Mouse (Mus musculus) liver, embryonic 16.5 days (tissue): ENCODE measurements around the gene Il19. TPM values are rescaled to one million over a fixed set of nuclear protein-coding genes. Genes with fewer than 3 reads are reported as not detected.

Source experiments
- ATAC-seq: fragments of 200-750 bp; cut with Nextera tagmentation; 2 replicates; pipeline ENCODE4 v1.8.0; 2017; ENCODE audit warnings: low read depth, mild to moderate bottlenecking, moderate number of reproducible peaks, moderate library complexity
- H3K27ac ChIP-seq: fragments of 300-500 bp; sonication (generic); 2 replicates; pipeline ENCODE4 v1.5.1; 2014; ENCODE audit warnings: mild to moderate bottlenecking, low read length
- H3K27me3 ChIP-seq: fragments of 300-500 bp; sonication (generic); 2 replicates; pipeline ENCODE4 v1.6.1; 2014; ENCODE audit warnings: low read depth, low read length, mixed read lengths; ENCODE audit not compliant: control insufficient read depth, insufficient read depth
- H3K36me3 ChIP-seq: fragments of 300-500 bp; sonication (generic); 2 replicates; pipeline ENCODE4 v1.6.1; 2014; ENCODE audit warnings: mild to moderate bottlenecking; ENCODE audit not compliant: control insufficient read depth, insufficient read depth
- H3K4me1 ChIP-seq: fragments of 300-500 bp; sonication (generic); 2 replicates; pipeline ENCODE4 v1.6.1; 2014; ENCODE audit warnings: low read depth, low read length, mixed read lengths; ENCODE audit not compliant: control insufficient read depth
- H3K4me2 ChIP-seq: fragments of 300-500 bp; sonication (generic); 2 replicates; pipeline ENCODE4 v1.6.1; 2014; ENCODE audit warnings: low read depth, low read length, mixed read lengths
- H3K4me3 ChIP-seq: fragments of 300-500 bp; sonication (generic); 2 replicates; pipeline ENCODE4 v1.5.1; 2014; ENCODE audit warnings: low read depth, mild to moderate bottlenecking, low read length
- H3K9ac ChIP-seq: fragments of 300-500 bp; sonication (generic); 2 replicates; pipeline ENCODE4 v1.6.1; 2014; ENCODE audit warnings: low read depth, low read length
- H3K9me3 ChIP-seq: fragments of 300-500 bp; sonication (generic); replicated peaks from 2 replicates; pipeline ENCODE4 v1.6.1; 2016; ENCODE audit warnings: low read length; ENCODE audit not compliant: control insufficient read depth
- WGBS: fragments of 180-500 bp; shearing (Covaris S2); extraction: QIAGEN DNeasy Blood & Tissue Kit; methylation state at CpG from one replicate; pipeline ENCODE4 v1.1.7; 2014; ENCODE audit not compliant: insufficient replicate concordance; 5-methylcytosine and 5-hydroxymethylcytosine counted together
- polyA plus RNA-seq: library from polyadenylated mRNA; unstranded; fragments of >200 nt; fragmentation: Nextera tagmentation; extraction: Ambion mirVana; gene quantifications from 2 replicates; pipeline ENCODE4 v1.2.1, GENCODE M21; 2015

Il19 gene
- polyA plus RNA-seq, 1 experiment from 2014 or later = not detected

DNA sequence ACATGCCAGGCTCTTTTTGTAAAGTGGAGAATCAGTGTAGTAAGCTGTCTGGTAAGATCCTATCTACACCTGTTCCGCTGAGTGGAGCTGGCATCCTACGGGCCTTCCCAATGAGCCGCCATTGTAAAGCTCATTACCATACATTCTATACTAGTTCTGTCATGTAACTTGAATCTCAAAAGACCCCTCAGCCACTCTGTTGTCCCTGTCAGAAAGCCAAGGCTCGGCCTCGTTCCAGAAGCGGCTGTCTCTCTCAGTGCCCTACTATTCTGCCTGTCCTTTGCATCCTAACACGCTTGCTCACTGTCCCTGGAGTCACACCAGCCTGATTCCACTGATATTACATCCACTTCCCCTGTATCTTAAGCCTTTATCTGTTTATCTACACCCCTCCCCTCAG, 1.7 kb downstream of the Il19 start:
- 74% methylated on average over 7 of the region's 7 CpGs for WGBS
- H3K36me3 ChIP-seq = no peaks in the 10 kb centered on the region
- no peaks in the 10 kb centered on the region for H3K27me3 ChIP-seq
- H3K27ac ChIP-seq = no peak overlapping the region
- H3K4me3 ChIP-seq = no peak overlapping the region
- H3K9me3 ChIP-seq = no peaks in the 10 kb centered on the region
- ATAC-seq = no peak
- no peak overlapping the region for H3K4me2 ChIP-seq
- H3K4me1 ChIP-seq = no peaks in the 10 kb centered on the region
- H3K9ac ChIP-seq = no peak overlapping the region

DNA sequence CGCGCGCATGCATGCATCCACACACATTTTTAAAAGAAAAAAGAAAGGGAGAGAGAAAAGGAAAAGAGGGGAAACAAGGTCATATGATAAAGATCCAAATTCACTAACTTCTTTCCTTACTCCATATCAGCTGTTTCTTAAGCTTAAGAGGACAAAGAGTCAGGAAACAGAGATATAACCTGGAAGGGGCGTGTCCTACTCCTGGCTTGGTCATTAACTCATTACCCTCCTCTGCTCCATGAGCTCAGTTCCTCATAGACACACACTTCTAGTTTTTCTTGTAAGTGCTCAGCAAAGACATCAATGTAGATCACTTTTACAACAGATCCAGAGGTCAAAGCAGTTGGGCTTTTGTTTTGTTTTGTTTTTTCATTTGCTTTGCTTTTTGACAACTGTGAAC, 2.7 kb downstream of the Il19 start:
- ATAC-seq = no peak
- Histone ChIP-seq H3K4me3 (no peak overlapping the region), H3K27ac (no peak overlapping the region), H3K36me3 (no peaks in the 10 kb centered on the region), H3K9ac (no peak overlapping the region), H3K9me3 (no peaks in the 10 kb centered on the region), H3K4me1 (no peaks in the 10 kb centered on the region), H3K4me2 (no peak overlapping the region), H3K27me3 (no peaks in the 10 kb centered on the region)
- 87% methylated on average over 4 of the region's 4 CpGs for WGBS

DNA sequence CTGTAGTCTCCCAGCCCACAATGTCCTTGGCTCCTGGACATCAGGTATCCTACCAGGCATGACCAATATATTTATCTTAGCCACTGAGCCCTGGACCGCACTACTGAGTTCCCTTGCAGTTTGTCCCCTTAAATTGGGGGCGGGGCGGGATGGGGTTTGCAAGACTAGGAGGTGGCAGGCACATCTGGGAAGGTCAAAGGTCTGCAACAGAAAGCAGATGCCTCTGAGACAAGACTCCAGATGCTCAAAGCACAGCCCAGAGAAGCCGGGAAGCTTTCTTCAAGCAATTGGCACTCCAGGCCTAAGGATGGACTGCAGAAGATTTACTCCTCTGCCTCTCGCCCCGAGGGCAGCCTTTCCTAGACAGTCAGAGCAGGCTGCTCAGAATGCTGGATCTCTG, 3.6 kb downstream of the Il19 start:
- no peaks in the 10 kb centered on the region for H3K9me3 ChIP-seq
- H3K27me3 ChIP-seq = no peaks in the 10 kb centered on the region
- H3K4me3 ChIP-seq = no peak overlapping the region
- no peaks in the 10 kb centered on the region for H3K4me1 ChIP-seq
- H3K27ac ChIP-seq = no peak overlapping the region
- H3K9ac ChIP-seq = no peak overlapping the region
- no peaks in the 10 kb centered on the region for H3K36me3 ChIP-seq
- no peak overlapping the region for H3K4me2 ChIP-seq
- no peak for ATAC-seq
- 51% methylated on average over 6 of the region's 6 CpGs for WGBS

DNA sequence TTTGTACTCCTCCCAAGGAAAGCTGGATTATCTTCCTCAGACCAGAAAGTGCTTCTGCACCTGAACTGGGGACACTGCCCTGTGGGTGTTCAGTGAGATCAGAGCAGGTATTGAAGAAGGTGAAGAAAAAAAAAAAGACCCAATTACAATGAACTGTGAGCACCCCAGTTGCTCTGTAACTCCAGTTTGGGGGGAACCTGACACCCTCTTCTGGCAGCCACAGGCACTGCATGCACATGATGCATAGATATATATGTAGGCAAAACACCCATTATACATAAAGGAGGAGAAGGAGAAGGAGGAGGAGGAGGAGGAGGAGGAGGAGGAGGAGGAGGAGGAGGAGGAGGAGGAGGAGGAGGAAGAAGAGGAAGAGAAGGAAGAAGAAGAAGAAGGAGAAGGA, 13.4 kb downstream of the Il19 start:
- Histone ChIP-seq H3K27me3 (no peaks in the 10 kb centered on the region), H3K9me3 (no peaks in the 10 kb centered on the region), H3K9ac (no peak overlapping the region), H3K36me3 (no peaks in the 10 kb centered on the region), H3K4me2 (no peak overlapping the region), H3K27ac (no peak overlapping the region), H3K4me1 (no peaks in the 10 kb centered on the region), H3K4me3 (no peak overlapping the region)
- ATAC-seq = no peak

DNA sequence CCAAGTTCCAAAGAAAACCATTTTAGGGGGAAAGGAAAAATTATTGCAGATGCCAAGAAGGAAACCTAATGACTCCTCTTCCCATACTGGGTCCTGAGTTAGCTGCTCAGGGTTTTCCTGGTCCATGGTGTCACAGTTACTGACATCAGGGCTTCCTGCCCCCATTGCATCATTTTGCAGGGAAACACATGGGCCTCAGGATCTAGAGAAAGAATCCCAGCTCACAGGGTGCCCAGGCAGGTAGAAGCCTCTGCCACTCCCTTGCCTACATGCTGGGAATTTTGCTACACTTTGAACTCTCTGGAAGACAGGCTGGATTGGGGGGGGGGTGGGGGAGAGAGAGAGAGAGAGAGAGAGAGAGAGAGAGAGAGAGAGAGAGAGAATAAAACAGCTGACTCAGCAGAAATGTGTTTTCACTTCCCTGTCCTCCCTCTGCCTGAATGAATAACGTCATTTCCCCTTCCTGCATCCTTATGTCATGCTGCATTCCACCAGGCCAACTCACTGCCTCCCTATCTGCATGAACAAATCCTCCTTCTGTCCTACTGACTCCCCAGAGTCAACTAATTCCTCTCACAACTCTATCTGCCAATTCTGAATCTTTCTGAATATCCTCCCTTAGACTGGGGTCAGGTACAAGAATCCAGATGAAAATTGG, 21.5 kb downstream of the Il19 start:
- no peak overlapping the region for H3K4me2 ChIP-seq
- H3K27ac ChIP-seq = no peak overlapping the region
- 0% methylated on average over 1 of the region's 1 CpGs for WGBS
- no peaks in the 10 kb centered on the region for H3K36me3 ChIP-seq
- H3K27me3 ChIP-seq = no peaks in the 10 kb centered on the region
- no peak for ATAC-seq
- no peak overlapping the region for H3K4me3 ChIP-seq
- no peaks in the 10 kb centered on the region for H3K4me1 ChIP-seq
- no peaks in the 10 kb centered on the region for H3K9me3 ChIP-seq
- no peak overlapping the region for H3K9ac ChIP-seq

DNA sequence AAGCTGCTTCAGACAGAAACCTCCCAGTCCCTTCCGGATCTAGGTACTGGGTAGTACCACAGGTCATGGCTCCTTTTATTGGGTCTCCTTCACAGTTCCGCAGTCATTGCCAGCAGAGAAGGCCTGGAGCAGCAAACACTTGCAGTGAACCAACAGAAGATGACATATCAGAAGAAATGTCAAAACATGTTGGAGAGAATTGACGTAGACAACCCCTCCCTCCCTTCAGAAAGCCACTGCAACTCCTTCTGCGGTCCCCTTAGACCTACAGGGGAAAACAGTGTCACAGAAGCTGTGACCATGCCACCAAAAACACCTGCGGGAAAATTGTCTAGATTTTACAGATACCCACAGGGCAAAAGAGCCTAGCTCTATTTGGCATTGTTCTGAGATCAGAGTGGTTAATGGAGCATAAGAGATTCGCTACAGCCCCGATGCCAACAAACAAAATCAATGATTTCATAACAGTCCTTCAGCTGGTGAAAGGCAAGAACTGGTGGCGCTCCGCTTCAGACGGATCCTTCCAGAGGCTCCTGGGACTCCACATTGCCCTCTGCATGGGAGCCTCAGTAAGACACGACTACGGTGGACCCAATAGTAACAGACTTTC, 28.4 kb downstream of the Il19 start, which contains the start of gene Il20:
Gene Il20, minus strand, starts transcription at position 51 of the 610 bp plus-strand sequence.
- Histone ChIP-seq H3K9me3 (no peaks in the 10 kb centered on the region), H3K4me1 (no peaks in the 10 kb centered on the region), H3K4me2 (no peak within 1 kb of the TSS), H3K9ac (no peak within 1 kb of the TSS), H3K4me3 (no peak within 1 kb of the TSS), H3K36me3 (no peaks in the 10 kb centered on the region), H3K27ac (no peak within 1 kb of the TSS), H3K27me3 (no peaks in the 10 kb centered on the region)
- no peak for ATAC-seq
- 67% methylated on average over 12 of the region's 12 CpGs for WGBS

DNA sequence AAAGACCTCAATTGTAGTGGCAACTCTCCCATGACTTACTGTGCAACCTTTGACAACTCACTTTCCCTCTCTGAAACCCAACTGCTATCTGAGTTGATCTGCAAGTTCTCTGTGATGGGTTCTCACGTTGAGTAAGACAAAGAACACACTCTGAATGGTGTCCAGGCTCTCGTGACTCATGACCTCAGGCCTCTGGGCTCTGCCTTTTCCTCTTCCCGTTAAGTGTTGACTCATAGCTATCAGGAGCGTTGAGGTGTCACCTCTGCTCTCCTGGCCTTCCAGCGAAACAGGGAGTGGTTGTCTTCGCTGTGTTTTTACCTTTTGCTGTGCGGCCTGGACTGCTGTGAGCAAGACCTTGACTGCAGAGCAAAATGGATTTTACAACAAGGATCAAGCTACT, 37.4 kb downstream of the Il19 start:
- H3K27me3 ChIP-seq = no peaks in the 10 kb centered on the region
- WGBS = 53% methylated on average over 7 of the region's 7 CpGs
- no peaks in the 10 kb centered on the region for H3K4me1 ChIP-seq
- H3K27ac ChIP-seq = no peak overlapping the region
- no peak overlapping the region for H3K4me3 ChIP-seq
- no peaks in the 10 kb centered on the region for H3K36me3 ChIP-seq
- H3K9me3 ChIP-seq = no peaks in the 10 kb centered on the region
- no peak for ATAC-seq
- no peak overlapping the region for H3K9ac ChIP-seq
- H3K4me2 ChIP-seq = no peak overlapping the region

DNA sequence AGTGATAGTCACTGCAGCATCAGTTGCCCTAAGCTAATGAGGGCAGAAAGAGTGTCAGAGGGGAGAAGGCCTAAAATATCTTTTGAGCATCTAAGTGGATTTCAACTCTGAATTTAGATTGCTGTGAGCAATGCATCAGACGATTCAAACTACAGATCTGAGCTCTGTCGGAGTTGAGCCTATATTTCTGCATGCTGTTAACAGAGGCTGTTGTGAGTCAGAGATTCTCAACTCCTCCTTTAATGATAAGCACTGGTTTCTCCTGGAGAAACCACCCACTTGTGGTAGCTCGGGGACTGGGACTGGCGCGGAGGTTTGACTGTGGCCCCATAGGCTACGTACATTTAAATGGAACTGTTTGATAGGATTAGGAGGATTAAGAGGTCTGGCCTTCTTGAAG, 45.4 kb downstream of the Il19 start:
- no peak overlapping the region for H3K4me3 ChIP-seq
- no peak overlapping the region for H3K27ac ChIP-seq
- no peak overlapping the region for H3K4me2 ChIP-seq
- no peaks in the 10 kb centered on the region for H3K36me3 ChIP-seq
- ATAC-seq = no peak
- no peak overlapping the region for H3K9ac ChIP-seq
- no peaks in the 10 kb centered on the region for H3K9me3 ChIP-seq
- H3K4me1 ChIP-seq = no peaks in the 10 kb centered on the region
- no peaks in the 10 kb centered on the region for H3K27me3 ChIP-seq
- WGBS = 52% methylated on average over 6 of the region's 6 CpGs

DNA sequence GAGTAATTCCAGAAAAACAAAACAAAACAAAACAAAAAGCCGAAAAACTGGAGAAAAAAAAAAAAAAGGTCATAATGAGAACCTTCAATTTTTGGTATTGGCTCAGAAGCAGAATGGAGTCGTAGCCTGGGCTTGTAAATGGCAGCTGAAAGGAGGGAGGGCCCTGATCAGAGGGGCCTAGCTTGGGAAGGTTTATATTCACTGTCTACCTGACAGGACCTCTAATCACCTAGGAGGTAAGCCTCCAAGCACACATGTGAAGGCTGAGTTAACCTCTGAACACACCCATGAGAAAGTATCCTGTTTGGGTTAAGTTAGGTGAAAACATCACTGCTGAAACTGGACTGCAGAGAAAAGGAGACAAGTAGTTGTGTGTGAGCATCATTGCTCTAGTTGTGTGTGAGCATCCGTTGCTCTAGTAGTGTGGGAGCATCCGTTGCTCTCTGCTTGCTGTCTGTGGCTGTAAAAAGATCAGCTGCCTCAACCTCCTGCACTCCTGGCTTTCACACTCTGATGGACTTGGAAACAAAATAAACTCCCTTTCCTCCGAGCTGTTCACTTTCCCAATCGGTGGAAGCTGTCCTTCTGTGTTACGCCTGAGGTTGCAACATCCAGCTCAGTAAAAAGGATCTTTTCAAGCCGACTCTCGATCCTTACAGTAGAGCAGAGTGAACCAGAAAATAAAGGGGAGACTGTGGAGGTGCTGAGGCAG, 46.4 kb downstream of the Il19 start:
- 54% methylated on average over 9 of the region's 9 CpGs for WGBS

More for the DNA sequence above, 46.4 kb downstream of the Il19 start:
- no peak overlapping the region for H3K9ac ChIP-seq
- no peaks in the 10 kb centered on the region for H3K9me3 ChIP-seq
- no peak overlapping the region for H3K4me2 ChIP-seq
- no peaks in the 10 kb centered on the region for H3K27me3 ChIP-seq
- H3K27ac ChIP-seq = no peak overlapping the region
- H3K36me3 ChIP-seq = no peaks in the 10 kb centered on the region
- ATAC-seq = no peak
- H3K4me3 ChIP-seq = no peak overlapping the region
- H3K4me1 ChIP-seq = no peaks in the 10 kb centered on the region
